Mouse (Mus musculus) megakaryocyte, embryonic 14.5 days (primary cell): ENCODE measurements around the gene Tmem189.

ENCODE experiments used
- FLI1 ChIP-seq: IDR thresholded peaks from 2 replicates; pipeline ENCODE4 v1.6.1; 2012; ENCODE audit warnings: low read length, inconsistent platforms, mixed read lengths
- GATA1 ChIP-seq: IDR thresholded peaks from 3 replicates; pipeline ENCODE4 v1.6.1; 2012; ENCODE audit warnings: mixed read lengths, low read length, inconsistent platforms, borderline replicate concordance

DNA sequence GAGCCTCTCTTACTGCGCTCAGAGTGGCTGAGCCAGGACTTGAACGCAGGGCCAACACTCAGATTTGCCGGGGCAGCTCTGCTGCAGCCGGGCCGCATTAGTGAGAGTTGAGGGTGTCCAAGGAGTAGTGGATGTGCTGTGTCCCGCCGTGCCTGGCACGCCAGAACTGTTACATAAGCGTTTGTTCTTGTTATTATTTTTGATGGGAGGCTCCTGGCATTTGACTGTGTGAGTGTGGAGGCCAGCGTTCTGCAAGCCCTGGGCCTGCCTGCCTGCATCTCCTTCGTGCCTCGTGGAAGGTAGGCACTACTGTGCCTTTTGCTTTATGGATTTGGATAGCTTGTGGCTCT, 1.3 kb upstream of the Tmem189 start:
- TF ChIP-seq GATA1 (no peak), FLI1 (no peak)
